Mouse (Mus musculus) liver, embryonic 12.5 days (tissue): ENCODE data around the gene Eif6. TPM values are rescaled to one million over a fixed set of nuclear protein-coding genes. Genes with fewer than 3 reads are reported as not detected.

ENCODE experiments used
- ATAC-seq: fragments of 200-750 bp; cut with Nextera tagmentation; 2 replicates; pipeline ENCODE4 v1.8.0; 2017; ENCODE audit warnings: moderate number of reproducible peaks, mild to moderate bottlenecking, moderate library complexity
- H3K27ac ChIP-seq: fragments of 300-500 bp; sonication (generic); 2 replicates; pipeline ENCODE4 v1.5.1; 2016; ENCODE audit warnings: mild to moderate bottlenecking
- H3K27me3 ChIP-seq: fragments of 300-500 bp; sonication (generic); replicated peaks from 2 replicates; pipeline ENCODE4 v1.6.1; 2016; ENCODE audit warnings: mild to moderate bottlenecking, moderate library complexity
- H3K36me3 ChIP-seq: fragments of 300-500 bp; sonication (generic); 2 replicates; pipeline ENCODE4 v1.6.1; 2016; ENCODE audit warnings: mild to moderate bottlenecking, moderate library complexity
- H3K4me1 ChIP-seq: fragments of 300-500 bp; sonication (generic); 2 replicates; pipeline ENCODE4 v1.6.1; 2016
- H3K4me2 ChIP-seq: fragments of 300-500 bp; sonication (generic); 2 replicates; pipeline ENCODE4 v1.6.1; 2016; ENCODE audit warnings: mild to moderate bottlenecking, moderate library complexity
- H3K4me3 ChIP-seq: fragments of 300-500 bp; sonication (generic); 2 replicates; pipeline ENCODE4 v1.5.1; 2016; ENCODE audit warnings: mild to moderate bottlenecking, moderate library complexity
- H3K9ac ChIP-seq: fragments of 300-500 bp; sonication (generic); 2 replicates; pipeline ENCODE4 v1.6.1; 2016; ENCODE audit warnings: mild to moderate bottlenecking, moderate library complexity
- H3K9me3 ChIP-seq: fragments of 300-500 bp; sonication (generic); replicated peaks from 2 replicates; pipeline ENCODE4 v1.6.1; 2016; ENCODE audit warnings: mild to moderate bottlenecking, moderate library complexity
- WGBS: fragments of 180-500 bp; shearing (Covaris S2); methylation state at CpG from one replicate; pipeline ENCODE4 v1.1.7; 2016; ENCODE audit not compliant: insufficient replicate concordance; 5-methylcytosine and 5-hydroxymethylcytosine counted together
- polyA plus RNA-seq: library from polyadenylated mRNA; unstranded; fragments of >200 nt; fragmentation: Nextera tagmentation; extraction: Ambion mirVana; gene quantifications from 2 replicates; pipeline ENCODE4 v1.2.1, GENCODE M21; 2016

Gene Eif6
- polyA plus RNA-seq: 186 and 198 TPM in 2 replicates

- 2% methylated on average over 27 of the region's 27 CpGs for WGBS
- ATAC-seq: peak; percentile 91
- H3K9ac ChIP-seq: peak within 1 kb of the TSS; percentile 86
- peak within 1 kb of the TSS; percentile 91 for H3K4me2 ChIP-seq
- H3K4me3 ChIP-seq: peak within 1 kb of the TSS; percentile 82
- no peaks in the 10 kb centered on the region for H3K9me3 ChIP-seq
- H3K4me1 ChIP-seq: peaks cover 30% of the 10 kb centered on the region
- no peaks in the 10 kb centered on the region for H3K27me3 ChIP-seq
- peaks cover 26% of the 10 kb centered on the region for H3K36me3 ChIP-seq
- H3K27ac ChIP-seq: peak within 1 kb of the TSS; percentile 87
These were observed at the start of gene Eif6 for GRCm38 (mm10) chr2:155826630-155827424. Gene Eif6, minus strand, starts transcription at chr2:155826925.

GRCm38 (mm10) chr2:155873636-155874035 is 46.9 kb upstream of the Eif6 start:
- no peaks in the 10 kb centered on the region for H3K4me1 ChIP-seq
- no peak overlapping the region for H3K9ac ChIP-seq
- no peak overlapping the region for H3K4me2 ChIP-seq
- no peaks in the 10 kb centered on the region for H3K9me3 ChIP-seq
- H3K27ac ChIP-seq: no peak overlapping the region
- no peaks in the 10 kb centered on the region for H3K27me3 ChIP-seq
- peaks cover 51% of the 10 kb centered on the region for H3K36me3 ChIP-seq
- no peak for ATAC-seq
- 78% methylated on average over 6 of the region's 6 CpGs for whole genome bisulfite sequencing
- H3K4me3 ChIP-seq: no peak overlapping the region

- WGBS: 74% methylated on average over 10 of the region's 10 CpGs
- Histone ChIP-seq H3K36me3 (peaks cover 52% of the 10 kb centered on the region), H3K27ac (no peak overlapping the region)
These were observed 46.3 kb upstream of the Eif6 start for GRCm38 (mm10) chr2:155872930-155873507.

GRCm38 (mm10) chr2:155872486-155872885 is 45.8 kb upstream of the Eif6 start:
- Histone ChIP-seq H3K27me3 (no peaks in the 10 kb centered on the region), H3K4me2 (no peak overlapping the region), H3K4me3 (no peak overlapping the region), H3K36me3 (peaks cover 52% of the 10 kb centered on the region), H3K9me3 (no peaks in the 10 kb centered on the region), H3K4me1 (no peaks in the 10 kb centered on the region), H3K9ac (no peak overlapping the region), H3K27ac (no peak overlapping the region)
- ATAC-seq: no peak
- WGBS: 77% methylated on average over 8 of the region's 8 CpGs

More at GRCm38 (mm10) chr2:155872930-155873507, 46.3 kb upstream of the Eif6 start:
- no peak for ATAC-seq
- Histone ChIP-seq H3K4me1 (no peaks in the 10 kb centered on the region), H3K9me3 (no peaks in the 10 kb centered on the region), H3K27me3 (no peaks in the 10 kb centered on the region), H3K4me2 (no peak overlapping the region), H3K4me3 (no peak overlapping the region), H3K9ac (no peak overlapping the region)

GRCm38 (mm10) chr2:155869772-155870171 is 43.0 kb upstream of the Eif6 start:
- WGBS: 73% methylated on average over 5 of the region's 5 CpGs
- H3K27me3 ChIP-seq: no peaks in the 10 kb centered on the region
- peaks cover 29% of the 10 kb centered on the region for H3K36me3 ChIP-seq
- no peak overlapping the region for H3K4me2 ChIP-seq
- no peak for ATAC-seq
- H3K27ac ChIP-seq: no peak overlapping the region
- H3K4me3 ChIP-seq: no peak overlapping the region
- no peaks in the 10 kb centered on the region for H3K4me1 ChIP-seq
- no peak overlapping the region for H3K9ac ChIP-seq
- H3K9me3 ChIP-seq: no peaks in the 10 kb centered on the region

GRCm38 (mm10) chr2:155868320-155868719 is 41.6 kb upstream of the Eif6 start:
- H3K4me2 ChIP-seq: no peak overlapping the region
- ATAC-seq: no peak
- no peaks in the 10 kb centered on the region for H3K27me3 ChIP-seq
- H3K36me3 ChIP-seq: peaks cover 26% of the 10 kb centered on the region
- H3K9me3 ChIP-seq: no peaks in the 10 kb centered on the region
- H3K4me1 ChIP-seq: no peaks in the 10 kb centered on the region
- H3K4me3 ChIP-seq: no peak overlapping the region
- H3K27ac ChIP-seq: no peak overlapping the region
- 80% methylated on average over 8 of the region's 8 CpGs for WGBS
- H3K9ac ChIP-seq: no peak overlapping the region

GRCm38 (mm10) chr2:155863301-155863867 is 36.7 kb upstream of the Eif6 start:
- H3K36me3 ChIP-seq: peaks cover 25% of the 10 kb centered on the region

GRCm38 (mm10) chr2:155862573-155863300 is 36.0 kb upstream of the Eif6 start:
- no peak overlapping the region for H3K27ac ChIP-seq
- H3K27me3 ChIP-seq: no peaks in the 10 kb centered on the region
- H3K9me3 ChIP-seq: no peaks in the 10 kb centered on the region
- no peak for ATAC-seq
- H3K4me3 ChIP-seq: no peak overlapping the region
- peaks cover 28% of the 10 kb centered on the region for H3K36me3 ChIP-seq
- no peak overlapping the region for H3K9ac ChIP-seq
- H3K4me2 ChIP-seq: no peak overlapping the region
- peaks cover 2% of the 10 kb centered on the region; the same call in 1 of the 2 replicates for H3K4me1 ChIP-seq
- 83% methylated on average over 13 of the region's 13 CpGs for WGBS

More at GRCm38 (mm10) chr2:155863301-155863867, 36.7 kb upstream of the Eif6 start:
- no peak overlapping the region for H3K4me2 ChIP-seq
- WGBS: 82% methylated on average over 11 of the region's 11 CpGs
- no peak overlapping the region for H3K9ac ChIP-seq
- H3K9me3 ChIP-seq: no peaks in the 10 kb centered on the region
- no peak overlapping the region for H3K27ac ChIP-seq
- no peaks in the 10 kb centered on the region for H3K27me3 ChIP-seq
- H3K4me3 ChIP-seq: no peak overlapping the region
- peaks cover 2% of the 10 kb centered on the region; the same call in 1 of the 2 replicates for H3K4me1 ChIP-seq
- ATAC-seq: no peak

GRCm38 (mm10) chr2:155861581-155861980 is 34.9 kb upstream of the Eif6 start:
- Histone ChIP-seq H3K9ac (no peak overlapping the region), H3K27me3 (no peaks in the 10 kb centered on the region), H3K4me1 (peaks cover 2% of the 10 kb centered on the region; the same call in 1 of the 2 replicates), H3K27ac (no peak overlapping the region), H3K4me3 (no peak overlapping the region), H3K36me3 (peaks cover 33% of the 10 kb centered on the region), H3K4me2 (no peak overlapping the region), H3K9me3 (no peaks in the 10 kb centered on the region)
- ATAC-seq: no peak
- 72% methylated on average over 6 of the region's 6 CpGs for WGBS

GRCm38 (mm10) chr2:155860102-155860501 is 33.4 kb upstream of the Eif6 start:
- Histone ChIP-seq H3K9me3 (no peaks in the 10 kb centered on the region), H3K36me3 (peaks cover 46% of the 10 kb centered on the region), H3K9ac (no peak overlapping the region), H3K4me2 (no peak overlapping the region), H3K4me1 (peaks cover 2% of the 10 kb centered on the region; the same call in 1 of the 2 replicates), H3K4me3 (no peak overlapping the region), H3K27ac (no peak overlapping the region), H3K27me3 (no peaks in the 10 kb centered on the region)
- no peak for ATAC-seq
- 71% methylated on average over 7 of the region's 7 CpGs for WGBS

GRCm38 (mm10) chr2:155852536-155852935 is 25.8 kb upstream of the Eif6 start:
- H3K36me3 ChIP-seq: peaks cover 92% of the 10 kb centered on the region
- no peaks in the 10 kb centered on the region for H3K9me3 ChIP-seq
- H3K9ac ChIP-seq: no peak overlapping the region
- H3K27me3 ChIP-seq: no peaks in the 10 kb centered on the region
- H3K4me1 ChIP-seq: peaks cover 11% of the 10 kb centered on the region
- 74% methylated on average over 5 of the region's 5 CpGs for WGBS
- no peak overlapping the region for H3K4me3 ChIP-seq
- no peak overlapping the region for H3K27ac ChIP-seq
- no peak overlapping the region for H3K4me2 ChIP-seq
- ATAC-seq: no peak
